Mouse (Mus musculus) heart, adult 2 months (tissue): ENCODE results near the gene Gas6. TPM values are rescaled to one million over a fixed set of nuclear protein-coding genes. Genes with fewer than 3 reads are reported as not detected.

Experiments used
- DNase-seq, 2 experiments: peaks; one replicate each; pipeline ENCODE4 v3.0.0; 2021
- H3K27ac ChIP-seq: fragments of 200-600 bp; 2 replicates; pipeline ENCODE4 v1.8.1; 2022
- H3K27me3 ChIP-seq: fragments of 200-500 bp; 2 replicates; pipeline ENCODE4 v1.6.1; 2012; ENCODE audit warnings: mild to moderate bottlenecking, low read length, inconsistent platforms, mixed read lengths; ENCODE audit not compliant: control insufficient read depth, insufficient read depth
- H3K36me3 ChIP-seq: fragments of 200-500 bp; 2 replicates; pipeline ENCODE4 v1.6.1; 2012; ENCODE audit warnings: low read length, inconsistent platforms; ENCODE audit not compliant: control insufficient read depth, insufficient read depth
- H3K4me1 ChIP-seq: fragments of 200-500 bp; 2 replicates; pipeline ENCODE4 v1.6.1; 2011; ENCODE audit warnings: low read length; ENCODE audit not compliant: control insufficient read depth, insufficient read depth
- H3K4me3 ChIP-seq: fragments of 200-600 bp; 2 replicates; pipeline ENCODE4 v1.8.1; 2022
- H3K79me2 ChIP-seq: fragments of 200-500 bp; replicated peaks from 2 replicates; pipeline ENCODE4 v1.6.1; 2012; ENCODE audit warnings: mild to moderate bottlenecking, inconsistent platforms, low read length, moderate library complexity, mixed read lengths; ENCODE audit not compliant: control insufficient read depth, insufficient read depth
- H3K9ac ChIP-seq: fragments of 200-500 bp; 2 replicates; pipeline ENCODE4 v1.6.1; 2012; ENCODE audit warnings: low read depth, mild to moderate bottlenecking, control low read depth, inconsistent platforms, low read length, mixed read lengths
- CTCF ChIP-seq: fragments of 200-600 bp; IDR thresholded peaks from 2 replicates; pipeline ENCODE4 v1.8.1; 2022; ENCODE audit warnings: antibody characterized with exemption, mild to moderate bottlenecking, moderate library complexity
- EP300 ChIP-seq: fragments of 200-500 bp; IDR thresholded peaks from 2 replicates; pipeline ENCODE4 v1.6.1; 2011; ENCODE audit warnings: low read depth, low read length, control low read depth; ENCODE audit not compliant: insufficient read depth
- POLR2A ChIP-seq: fragments of 200-500 bp; IDR thresholded peaks from 2 replicates; pipeline ENCODE4 v1.6.1; 2011; ENCODE audit warnings: mild to moderate bottlenecking, low read depth, low read length, control low read depth; ENCODE audit not compliant: insufficient read depth
- WGBS: fragments of 180-500 bp; shearing (Covaris S2); methylation state at CpG from one replicate; pipeline ENCODE4 v1.1.7; 2018; 5-methylcytosine and 5-hydroxymethylcytosine counted together
- intact Hi-C: fragments of 180-260 bp; cut with DNase I; formaldehyde crosslinking; loops from one replicate; pipeline ENCODE4 v1.15.1; 2025
- polyA plus RNA-seq: library from polyadenylated mRNA; depleted of rRNA; stranded (reverse); fragments of >200 nt; gene quantifications from 2 replicates; pipeline ENCODE4 v1.2.3, GENCODE M21; 2012
- total RNA-seq, 2 experiments: library from RNA; stranded (reverse); gene quantifications; 2 replicates each; pipeline ENCODE4 v1.2.3; 2021

Gas6 gene
- total and polyA plus RNA-seq, 3 experiments = 114 to 133 (median 129) TPM

- Histone ChIP-seq H3K79me2 (no peaks in the 10 kb centered on the region), H3K4me1 (peaks cover 6% of the 10 kb centered on the region), H3K27me3 (no peaks in the 10 kb centered on the region), H3K4me3 (no peak overlapping the region), H3K36me3 (no peaks in the 10 kb centered on the region), H3K9ac (no peak overlapping the region), H3K27ac (no peak overlapping the region)
- 44% methylated on average over 7 of the region's 7 CpGs for WGBS
- intact Hi-C loops = no loop called here
- DNase-seq = no peak
- TF ChIP-seq CTCF (no peak), POLR2A (no peak), EP300 (no peak)
Observed at GRCm38 (mm10) chr8:13521392-13521791, 27.1 kb upstream of the Gas6 start.

GRCm38 (mm10) chr8:13520349-13520748 is 26.1 kb upstream of the Gas6 start:
- Histone ChIP-seq H3K4me3 (no peak overlapping the region), H3K79me2 (no peaks in the 10 kb centered on the region), H3K27ac (no peak overlapping the region), H3K4me1 (peaks cover 9% of the 10 kb centered on the region), H3K27me3 (no peaks in the 10 kb centered on the region), H3K9ac (no peak overlapping the region), H3K36me3 (no peaks in the 10 kb centered on the region)
- intact Hi-C loops = no loop called here
- WGBS = 70% methylated on average over 6 of the region's 6 CpGs
- DNase-seq = no peak
- TF ChIP-seq CTCF (no peak), EP300 (no peak), POLR2A (no peak)

- DNase-seq = no peak
- Histone ChIP-seq H3K27ac (no peak overlapping the region), H3K79me2 (no peaks in the 10 kb centered on the region), H3K4me1 (peaks cover 9% of the 10 kb centered on the region), H3K27me3 (no peaks in the 10 kb centered on the region), H3K4me3 (no peak overlapping the region), H3K36me3 (no peaks in the 10 kb centered on the region), H3K9ac (no peak overlapping the region)
- 44% methylated on average over 9 of the region's 9 CpGs for WGBS
- no peak for TF ChIP-seq POLR2A
- no peak for TF ChIP-seq CTCF
- TF ChIP-seq EP300 = no peak
- intact Hi-C loops = no loop called here
Observed at GRCm38 (mm10) chr8:13519503-13519902, 25.2 kb upstream of the Gas6 start.

GRCm38 (mm10) chr8:13517284-13517781 is 23.0 kb upstream of the Gas6 start:
- DNase-seq = no peak
- Histone ChIP-seq H3K4me1 (peaks cover 9% of the 10 kb centered on the region), H3K4me3 (no peak overlapping the region), H3K27me3 (no peaks in the 10 kb centered on the region), H3K27ac (no peak overlapping the region), H3K9ac (no peak overlapping the region), H3K36me3 (no peaks in the 10 kb centered on the region), H3K79me2 (no peaks in the 10 kb centered on the region)
- 49% methylated on average over 6 of the region's 6 CpGs for WGBS
- intact Hi-C loops = no loop called here
- TF ChIP-seq POLR2A = no peak
- no peak for TF ChIP-seq EP300
- no peak for TF ChIP-seq CTCF

- Histone ChIP-seq H3K79me2 (no peaks in the 10 kb centered on the region), H3K4me1 (peaks cover 9% of the 10 kb centered on the region), H3K9ac (no peak overlapping the region), H3K4me3 (no peak overlapping the region), H3K36me3 (no peaks in the 10 kb centered on the region), H3K27ac (no peak overlapping the region), H3K27me3 (no peaks in the 10 kb centered on the region)
- WGBS = 73% methylated on average over 5 of the region's 5 CpGs
- intact Hi-C loops = no loop called here
- DNase-seq = no peak
- TF ChIP-seq POLR2A = no peak
- no peak for TF ChIP-seq EP300
- TF ChIP-seq CTCF = no peak
Observed at GRCm38 (mm10) chr8:13516728-13517127, 22.4 kb upstream of the Gas6 start.

GRCm38 (mm10) chr8:13516011-13516442 is 21.7 kb upstream of the Gas6 start:
- peak; percentile 64 to 80 for DNase-seq
- Histone ChIP-seq H3K4me3 (no peak overlapping the region), H3K4me1 (peaks cover 9% of the 10 kb centered on the region), H3K27me3 (no peaks in the 10 kb centered on the region), H3K9ac (no peak overlapping the region), H3K79me2 (no peaks in the 10 kb centered on the region), H3K27ac (no peak overlapping the region), H3K36me3 (no peaks in the 10 kb centered on the region)
- TF ChIP-seq EP300 (0 out of 2 replicates have a peak, but pooled peaks have one; percentile 13), CTCF (no peak), POLR2A (no peak)
- intact Hi-C loops = no loop called here
- WGBS = 22% methylated on average over 7 of the region's 7 CpGs
